Mouse (Mus musculus) ES-Bruce4 (cell line): ENCODE measurements around the gene 2010003K11Rik.

Source experiments
- CTCF ChIP-seq: IDR thresholded peaks from one replicate; pipeline ENCODE4 v1.8.1; 2011; ENCODE audit warnings: low read depth, low read length
- EP300 ChIP-seq: IDR thresholded peaks from 2 replicates; pipeline ENCODE4 v1.6.1; 2011; ENCODE audit warnings: low read depth, low read length; ENCODE audit not compliant: insufficient read depth
- POLR2A ChIP-seq: IDR thresholded peaks from one replicate; pipeline ENCODE4 v1.8.1; 2011; ENCODE audit warnings: low read length; ENCODE audit not compliant: insufficient read depth

DNA sequence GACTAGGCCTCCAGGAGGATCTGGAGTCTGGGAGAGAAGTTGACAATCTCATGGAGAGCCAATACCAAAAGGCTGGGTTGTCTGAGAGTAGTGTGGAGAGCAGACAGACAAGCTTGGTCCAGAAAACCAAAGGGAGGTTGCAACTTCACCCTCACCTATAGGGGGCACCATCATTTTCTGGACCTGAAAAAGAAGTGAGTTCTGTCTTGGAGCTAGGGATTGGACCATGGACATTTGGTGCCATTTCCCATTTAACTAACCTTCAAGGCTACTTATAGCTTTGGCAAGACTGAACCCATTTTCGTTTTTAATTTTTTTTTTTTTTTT is 20.2 kb downstream of the 2010003K11Rik start:
- TF ChIP-seq CTCF, result no peak
- TF ChIP-seq EP300, result no peak
- no peak for TF ChIP-seq POLR2A
